Mouse (Mus musculus): ENCODE results near the gene Vps41. TPM values are rescaled to one million over a fixed set of nuclear protein-coding genes. Genes with fewer than 3 reads are reported as not detected.

Vps41 gene
- total RNA-seq (2021), result 100 to 1,000 TPM; 131 TPM
- long read RNA-seq, transcript Vps41-201 (29 exons, 3,199 nt), result major isoform, 70 of 99 reads
- long read RNA-seq, partial matches to known transcripts, result 15 of 99 reads
- long read RNA-seq, other reads (novel, unspliced or antisense), result 14 of 99 reads

DNA sequence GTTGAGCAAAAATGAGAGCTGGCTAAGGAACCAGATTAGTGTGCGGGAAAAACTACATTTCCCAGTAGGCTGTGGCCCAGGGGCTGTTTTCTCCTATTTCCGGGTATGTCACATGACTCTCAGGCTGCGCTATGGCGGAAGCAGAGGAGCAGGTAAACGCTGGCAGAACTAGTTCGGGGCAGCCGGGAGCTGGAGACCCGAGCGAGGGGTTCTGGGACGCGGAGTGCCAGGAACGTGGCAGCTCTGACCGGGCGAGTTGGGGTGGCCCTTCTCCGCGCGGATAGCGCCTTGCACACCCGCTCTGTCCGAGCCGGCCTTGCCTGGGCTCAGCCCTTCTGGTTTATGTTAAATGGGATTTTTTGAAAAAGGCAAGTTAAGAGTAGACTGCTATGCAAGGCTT, at the start of gene Vps41:
TSS of gene Vps41 (plus strand) at position 102 of the 400 bp plus-strand sequence.
- DNase-seq (ENCODE audit: low spot score in 2 of 2), result peak; percentile 76 to 77

DNA sequence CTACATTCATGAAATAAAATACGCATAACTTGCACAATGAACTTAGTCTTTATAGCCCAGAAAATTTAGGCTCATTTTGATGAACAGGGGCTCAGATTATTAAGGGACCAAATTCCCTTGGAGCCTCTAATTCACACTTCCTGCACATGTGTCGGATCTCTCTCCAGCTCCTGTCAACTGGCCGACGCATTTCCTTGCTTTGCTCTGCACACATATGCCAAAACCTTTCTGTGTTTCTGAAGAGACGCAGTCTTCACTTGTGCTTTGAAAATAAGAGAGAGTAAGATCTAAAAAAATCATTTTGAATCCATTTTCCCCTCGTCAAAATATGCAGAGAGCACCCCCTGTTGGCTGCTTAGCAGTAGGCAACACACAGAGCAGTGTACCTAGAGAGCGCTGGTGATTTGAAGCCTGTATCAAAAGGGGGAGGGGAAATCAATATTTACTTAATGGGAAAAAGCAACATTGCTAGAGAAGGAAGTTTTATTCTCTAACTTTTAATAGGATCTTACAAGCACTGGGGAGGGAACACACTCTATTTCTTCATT, 18.5 kb upstream of the Vps41 start:
- peak; percentile 68 for DNase-seq (ENCODE audit: low spot score in 2 of 2)

DNA sequence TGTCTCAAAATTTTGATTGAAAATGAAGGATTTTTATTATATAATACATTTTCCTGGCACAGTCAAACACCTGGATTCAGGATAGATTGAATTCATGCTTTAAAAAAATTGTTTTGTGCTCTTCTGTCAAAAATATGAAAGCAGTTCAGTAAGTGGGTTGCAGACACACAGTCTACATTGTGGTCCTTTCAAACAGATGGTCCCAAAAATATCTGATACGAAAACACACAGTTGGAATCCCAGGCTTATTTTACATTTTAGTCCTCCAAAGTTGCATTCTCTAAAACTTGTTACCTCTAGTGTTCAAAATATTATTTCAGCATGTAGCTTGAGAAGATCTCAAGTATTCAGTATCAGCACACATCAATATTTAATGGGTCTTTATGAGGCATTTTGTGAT, 5.4 kb upstream of the Vps41 start:
- no peak for DNase-seq (ENCODE audit: low spot score in 2 of 2)

DNA sequence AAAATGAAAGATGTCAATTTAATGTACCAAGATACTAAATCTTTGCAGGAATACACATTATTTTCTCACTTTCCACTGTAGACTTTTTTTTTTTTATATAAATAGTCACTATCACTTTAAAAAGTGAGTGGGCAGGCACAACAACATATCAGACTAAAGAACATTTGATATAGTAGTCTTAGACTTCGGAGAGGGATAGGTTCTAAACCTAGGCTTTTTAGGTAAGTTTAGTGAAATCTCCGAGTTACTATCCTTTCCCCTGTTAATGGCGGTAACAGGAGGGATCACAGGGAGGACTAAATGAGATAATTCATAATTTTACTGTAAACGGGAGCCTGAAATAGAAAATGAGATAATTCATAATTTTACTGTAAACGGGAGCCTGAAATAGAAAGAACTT, 379 bp upstream of the Vps41 start:
- no peak for DNase-seq (ENCODE audit: low spot score in 2 of 2)

DNA sequence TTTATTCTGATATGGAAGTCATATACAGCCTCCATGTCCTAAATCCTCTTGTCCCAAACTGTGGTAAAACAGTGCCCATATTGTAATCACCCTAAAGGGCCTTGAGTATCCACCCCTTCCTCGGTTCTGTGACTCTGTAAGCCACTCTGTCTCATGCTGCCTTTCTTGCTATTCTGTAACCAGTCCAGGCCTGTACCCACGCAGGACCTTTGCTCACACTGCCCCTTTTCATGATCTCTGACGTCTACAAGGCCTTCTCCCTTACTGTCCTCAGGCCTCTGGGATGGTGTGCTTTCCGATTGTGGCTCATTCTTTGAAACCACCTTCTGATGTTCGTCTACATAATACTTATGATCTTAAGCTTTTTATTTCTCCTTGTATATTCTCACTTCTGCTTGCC, 1.4 kb downstream of the Vps41 start:
- DNase-seq (ENCODE audit: low spot score in 2 of 2), result no peak

DNA sequence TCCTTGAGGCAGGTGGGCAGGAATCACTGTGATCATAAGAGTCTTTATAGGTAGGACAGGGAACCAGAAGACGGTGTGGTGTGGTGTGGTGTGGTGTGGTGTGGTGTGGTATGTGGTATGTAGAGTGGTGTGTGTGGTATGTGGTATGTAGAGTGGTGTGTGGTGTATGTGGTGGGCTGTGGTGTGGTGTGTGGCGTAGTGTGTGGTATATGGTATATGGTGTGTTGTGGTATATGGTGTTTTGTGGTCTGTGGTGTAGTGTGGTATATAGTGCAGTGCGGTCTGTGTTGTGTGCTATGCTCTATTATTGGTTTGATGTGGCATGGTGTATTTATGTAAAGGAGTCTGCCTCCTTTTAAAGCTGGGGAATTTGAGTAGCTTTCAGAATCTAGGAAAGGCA, 13.6 kb downstream of the Vps41 start:
- DNase-seq (ENCODE audit: low spot score in 2 of 2), result no peak

DNA sequence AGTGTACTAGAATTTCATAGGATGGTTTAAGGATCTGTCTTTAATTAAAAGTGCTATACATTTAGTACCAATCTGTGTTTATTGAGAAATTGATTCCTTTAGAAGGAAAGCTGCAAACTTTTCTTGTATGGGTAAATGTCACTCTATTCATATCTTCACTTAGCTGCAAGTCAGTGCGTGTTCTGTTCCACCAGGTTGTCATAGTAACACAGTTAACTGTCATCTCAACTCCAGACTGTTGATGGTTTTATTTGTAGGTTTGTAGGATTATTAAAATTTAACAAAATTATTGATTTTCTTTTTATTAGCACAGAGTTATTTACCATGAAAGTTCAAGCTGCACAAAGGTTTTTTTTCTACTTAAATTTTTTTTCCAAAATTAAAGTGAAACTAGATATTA, 19.5 kb downstream of the Vps41 start:
- no peak for DNase-seq (ENCODE audit: low spot score in 2 of 2)

DNA sequence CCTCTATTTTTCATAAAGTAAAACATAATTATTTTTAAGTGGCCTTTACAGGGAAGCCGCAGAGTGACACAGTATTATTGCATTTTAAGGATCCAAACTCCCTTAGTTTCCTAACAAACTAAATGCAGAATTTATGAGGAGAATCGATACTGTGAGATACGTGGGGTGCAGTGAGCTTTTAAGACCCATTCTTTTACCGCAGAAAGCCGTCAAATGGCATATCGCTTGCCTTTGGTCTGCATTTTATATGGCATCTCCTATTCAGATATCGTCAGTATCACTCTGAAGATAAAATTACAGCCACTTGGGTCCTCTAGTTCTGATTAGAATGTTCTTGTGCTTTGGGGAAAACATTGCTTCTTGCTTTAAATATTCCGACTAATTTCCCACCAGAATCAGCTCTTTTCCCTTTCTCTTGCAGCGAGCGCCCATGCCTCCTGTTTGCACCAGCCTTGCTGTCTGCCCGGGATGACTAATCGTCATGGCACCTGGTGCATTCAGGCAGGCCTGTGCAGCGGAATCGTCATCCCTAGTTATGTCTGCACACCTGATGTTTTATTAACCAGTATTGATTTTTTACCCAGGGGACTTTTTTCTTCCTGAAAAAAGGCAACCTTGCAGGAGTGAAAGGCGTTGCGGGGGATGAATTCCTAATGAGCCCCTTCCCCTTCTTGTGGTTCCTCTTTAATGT, 26.6 kb downstream of the Vps41 start:
- peak; percentile 31 to 48 for DNase-seq (ENCODE audit: low spot score in 2 of 2)

DNA sequence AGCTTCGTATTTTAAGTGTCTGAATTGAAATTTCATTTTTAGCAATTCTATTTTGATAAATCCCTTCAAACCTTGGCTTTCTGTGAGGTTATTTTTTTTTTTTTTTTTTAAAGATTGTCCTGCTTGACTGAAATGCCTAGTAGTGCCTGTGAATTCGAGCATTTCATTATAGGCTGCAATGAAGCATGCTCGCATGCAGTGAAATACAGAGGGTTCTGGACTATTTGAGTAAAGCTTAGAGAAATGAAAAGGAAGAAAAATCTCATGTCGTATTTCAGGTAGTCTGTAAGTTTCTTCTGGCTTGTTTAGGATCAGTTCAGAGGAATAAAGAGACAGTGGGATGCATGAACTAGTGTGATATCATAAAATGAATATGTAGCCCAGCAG, 27.2 kb downstream of the Vps41 start:
- DNase-seq (ENCODE audit: low spot score in 2 of 2), result no peak

DNA sequence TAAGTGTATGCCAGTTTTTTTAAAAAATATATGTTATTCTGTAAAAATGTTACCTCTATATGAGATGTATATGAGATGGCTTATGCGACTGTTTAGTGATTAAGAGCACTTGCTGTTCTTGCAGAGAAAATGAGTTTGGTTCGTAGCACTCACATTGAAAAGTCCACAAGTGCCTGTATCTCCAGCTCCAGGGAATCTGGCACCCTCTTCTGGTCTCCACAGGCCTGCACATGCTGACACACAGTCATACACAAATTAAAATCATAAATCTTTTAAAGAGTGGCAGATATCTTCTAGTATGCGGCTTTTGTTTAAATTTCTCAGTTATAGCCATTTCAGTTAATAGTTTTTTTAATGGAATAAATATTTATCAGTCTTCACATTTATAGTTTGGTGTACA, 40.9 kb downstream of the Vps41 start:
- DNase-seq (ENCODE audit: low spot score in 2 of 2), result no peak

DNA sequence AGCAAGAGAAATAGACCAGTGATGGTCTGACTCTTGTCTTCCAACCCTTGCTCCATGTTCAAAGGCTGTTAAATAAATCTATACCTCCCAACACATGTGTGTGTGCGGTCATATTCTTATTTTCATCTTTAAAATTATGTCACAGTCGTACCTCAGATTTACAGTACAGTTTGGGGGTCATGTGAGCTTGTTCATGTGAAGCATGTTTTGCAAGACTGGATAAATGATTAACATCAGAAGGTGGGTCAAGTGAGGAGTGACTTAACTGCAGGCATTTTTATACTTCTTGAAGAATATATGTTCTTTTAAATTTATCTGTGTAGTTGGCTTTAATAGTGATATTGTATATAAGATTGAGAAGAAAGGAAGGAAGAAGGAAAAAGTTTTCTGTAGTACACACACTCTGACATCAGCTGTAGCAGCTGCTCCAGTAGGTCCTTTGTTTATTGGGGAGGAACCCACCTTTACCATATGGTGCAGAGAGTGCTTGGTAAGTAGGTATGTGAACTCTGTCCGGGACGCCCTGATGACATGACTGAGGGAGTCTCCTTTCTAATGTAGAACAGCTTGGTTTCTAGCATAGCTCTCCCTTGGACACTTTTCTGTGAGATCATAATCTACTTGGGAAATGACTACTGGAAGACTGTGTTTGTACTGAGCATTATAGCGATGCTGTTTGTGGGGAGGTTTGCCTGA, 42.4 kb downstream of the Vps41 start:
- DNase-seq (ENCODE audit: low spot score in 2 of 2), result no peak

DNA sequence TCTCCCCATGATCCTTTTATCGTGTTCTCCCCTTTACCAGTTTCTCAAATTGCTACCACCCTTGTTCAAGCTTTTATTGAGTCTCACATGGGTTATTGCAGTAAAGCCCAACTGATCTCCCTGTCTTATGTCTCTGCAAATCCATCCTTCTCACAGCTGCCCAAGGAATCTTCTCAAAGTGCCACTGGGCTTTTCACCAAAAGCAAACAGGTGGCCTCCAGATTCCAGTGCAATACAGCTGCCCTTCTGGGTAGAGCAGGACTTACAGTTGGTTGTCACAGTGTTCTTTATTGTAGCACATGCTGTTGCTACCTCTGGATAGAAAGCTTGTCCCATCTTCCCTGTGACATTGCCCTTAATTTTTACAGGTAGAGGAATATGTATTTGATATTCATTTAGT, 44.4 kb downstream of the Vps41 start:
- no peak for DNase-seq (ENCODE audit: low spot score in 2 of 2)

DNA sequence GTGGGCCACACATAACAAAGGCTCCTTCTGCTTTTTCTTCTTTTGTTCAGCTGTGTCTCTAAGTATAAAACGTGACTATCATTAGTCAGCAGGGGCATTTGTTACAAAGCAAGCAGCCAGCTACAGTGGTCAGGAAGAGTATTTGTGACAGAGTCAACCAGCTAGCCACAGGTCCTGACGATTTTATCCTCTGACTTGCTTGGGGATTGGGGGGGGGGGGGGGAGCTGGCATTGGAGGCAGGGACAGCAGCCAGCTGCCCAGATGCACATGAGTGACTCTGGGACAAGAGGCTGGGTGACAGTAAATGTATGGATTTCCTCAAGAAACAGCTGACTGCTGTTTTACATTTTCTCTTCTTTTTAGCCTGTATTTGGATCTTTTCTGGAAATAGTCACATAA, 50.8 kb downstream of the Vps41 start:
- no peak for DNase-seq (ENCODE audit: low spot score in 2 of 2)

DNA sequence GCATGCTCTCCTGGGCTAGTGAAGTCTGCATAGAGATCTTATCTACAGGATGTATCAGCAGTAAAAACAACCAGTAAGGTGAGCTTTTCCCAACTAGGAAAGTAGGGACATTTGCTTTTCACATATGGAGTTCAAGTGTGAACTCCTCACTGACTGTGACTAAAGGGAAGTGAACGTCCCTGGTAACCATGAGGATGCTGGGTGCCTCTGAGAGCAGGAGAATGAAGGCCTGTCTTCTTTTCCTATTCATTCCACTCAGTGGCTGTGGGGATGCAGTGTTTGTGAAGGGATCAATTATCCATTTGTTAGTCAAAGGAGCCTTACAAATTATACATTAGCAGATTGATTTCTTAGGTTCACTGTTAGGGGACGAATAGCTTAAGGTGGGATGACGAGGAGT, 51.4 kb downstream of the Vps41 start:
- DNase-seq (ENCODE audit: low spot score in 2 of 2), result no peak

DNA sequence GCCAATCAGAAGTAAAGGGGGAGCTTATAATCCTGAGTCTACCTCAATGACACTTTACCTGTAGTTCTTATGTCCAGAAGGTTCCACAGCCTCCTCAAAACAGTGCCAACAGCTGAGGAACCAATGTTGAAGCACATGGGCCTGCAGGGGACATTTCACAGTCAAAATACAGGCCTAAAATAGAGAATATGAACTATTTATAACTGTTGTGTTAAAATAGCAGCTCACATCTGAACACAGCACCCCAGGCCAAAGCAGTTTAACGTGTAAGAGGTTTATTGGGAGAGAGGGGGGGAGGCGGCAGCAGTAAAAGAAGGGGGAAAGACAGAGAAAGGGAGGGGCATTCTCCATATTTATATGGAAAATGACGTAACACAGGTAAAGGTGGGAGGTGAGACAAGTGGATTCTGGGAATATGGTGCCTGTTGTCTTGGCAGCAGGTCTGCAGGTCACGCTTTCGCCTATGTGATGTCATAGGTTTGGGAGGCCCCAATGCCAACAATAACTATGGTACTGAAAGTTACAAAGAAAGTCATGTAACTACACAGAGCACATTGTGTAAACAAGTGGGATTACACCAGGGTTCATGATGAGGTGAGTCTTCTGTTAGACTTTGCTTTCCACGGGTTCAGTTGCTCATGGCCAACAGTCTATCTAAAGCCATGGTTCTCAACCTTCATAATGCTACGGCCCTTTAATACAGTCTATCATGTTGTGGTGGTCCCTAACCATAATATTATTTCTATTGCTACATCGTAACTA, 56.5 kb downstream of the Vps41 start:
- no peak for DNase-seq (ENCODE audit: low spot score in 2 of 2)

DNA sequence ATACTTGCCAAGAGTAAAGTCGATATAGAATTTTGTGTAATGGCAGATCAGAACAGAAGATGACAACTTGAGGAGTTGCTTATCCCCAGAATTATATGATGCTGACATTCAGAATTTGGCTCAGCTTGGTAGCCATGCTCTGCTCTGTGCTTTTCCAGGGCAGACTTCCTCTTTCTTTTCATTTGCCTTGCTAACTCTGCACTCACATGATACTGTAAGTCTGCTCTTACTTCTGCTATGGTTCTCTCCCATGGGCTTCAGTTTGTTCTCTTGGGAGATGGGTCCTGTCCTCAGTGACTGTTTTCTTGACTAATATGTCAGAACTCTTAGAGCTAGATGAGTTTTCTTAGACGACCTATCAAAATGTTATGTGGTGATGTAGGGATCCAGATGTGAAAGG, 64.2 kb downstream of the Vps41 start:
- DNase-seq (ENCODE audit: low spot score in 2 of 2), result no peak

DNA sequence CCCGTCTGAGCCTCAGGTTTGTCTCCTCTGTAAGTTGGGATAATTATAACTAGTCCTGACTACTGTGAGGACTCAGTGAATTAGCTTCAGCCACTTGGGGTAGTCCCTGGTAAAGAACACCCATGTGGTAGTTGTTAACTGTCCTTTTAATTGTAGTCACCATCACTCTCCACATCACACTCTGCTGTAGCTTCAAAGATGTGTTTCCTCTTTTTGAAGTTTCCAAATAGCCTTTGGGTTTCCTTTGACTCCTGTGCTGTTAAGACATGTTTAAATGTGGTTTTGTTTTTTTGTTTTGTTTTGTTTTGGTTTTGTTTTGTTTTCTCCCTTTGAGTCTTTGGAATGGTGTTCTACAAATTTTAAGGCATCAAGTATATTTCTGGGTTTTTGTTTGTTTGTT, 68.6 kb downstream of the Vps41 start:
- DNase-seq (ENCODE audit: low spot score in 2 of 2), result no peak

DNA sequence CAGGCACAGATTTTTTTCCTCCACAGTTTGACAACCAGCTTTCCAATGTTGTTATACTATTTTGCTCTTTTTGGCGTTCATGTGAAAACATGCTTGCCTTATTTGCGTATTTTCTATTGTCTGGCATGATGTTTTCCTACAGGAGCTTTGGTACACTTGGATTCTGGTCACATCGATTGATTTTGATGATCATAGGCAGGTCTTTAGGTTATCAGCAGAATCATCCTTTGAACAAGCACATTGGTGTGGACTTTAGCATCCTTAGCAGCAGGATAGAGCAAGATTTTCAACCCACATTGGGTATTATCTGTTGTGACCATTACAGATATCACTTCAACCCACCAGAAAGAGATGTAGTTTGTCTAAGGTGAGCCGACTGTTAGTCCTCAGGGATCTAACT, 71.0 kb downstream of the Vps41 start:
- DNase-seq (ENCODE audit: low spot score in 2 of 2), result no peak

DNA sequence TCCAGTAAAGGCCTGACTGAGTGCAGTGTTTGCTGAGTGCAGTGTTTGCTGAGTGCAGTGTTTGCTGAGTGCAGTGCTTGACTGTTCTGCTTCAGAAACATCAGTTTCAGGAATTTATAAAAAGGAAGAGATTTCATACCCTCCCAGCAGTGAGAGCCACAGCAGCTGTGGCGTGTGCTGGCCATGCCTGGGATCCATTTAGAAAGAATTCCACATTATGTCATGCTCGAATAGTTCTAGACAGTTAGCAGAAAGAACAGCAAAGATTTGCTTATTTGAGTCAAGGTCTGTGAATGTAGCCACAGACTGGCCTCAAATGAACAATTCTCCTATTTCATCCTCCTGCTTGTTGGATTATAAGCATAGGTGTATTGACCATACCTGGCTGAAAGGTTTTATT, 71.6 kb downstream of the Vps41 start:
- no peak for DNase-seq (ENCODE audit: low spot score in 2 of 2)

DNA sequence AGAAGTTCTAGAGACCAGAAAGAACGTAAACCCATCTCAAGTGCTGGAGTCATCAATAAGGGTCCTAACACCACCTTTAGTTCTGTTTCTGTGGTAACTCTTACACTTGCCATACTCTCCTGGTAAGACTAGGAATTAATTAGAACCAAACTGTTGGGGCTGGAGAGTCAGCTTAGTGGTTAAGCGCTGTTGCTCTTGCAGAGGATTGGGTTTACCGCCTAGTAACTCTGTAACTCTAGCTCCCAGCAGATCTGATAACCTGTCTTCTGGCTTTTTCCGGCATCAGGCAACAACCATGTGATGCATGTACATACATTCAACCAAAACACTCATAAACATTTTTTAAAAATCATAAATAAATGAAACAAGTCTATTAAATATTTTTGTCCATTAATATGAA, 72.6 kb downstream of the Vps41 start:
- DNase-seq (ENCODE audit: low spot score in 2 of 2), result no peak

DNA sequence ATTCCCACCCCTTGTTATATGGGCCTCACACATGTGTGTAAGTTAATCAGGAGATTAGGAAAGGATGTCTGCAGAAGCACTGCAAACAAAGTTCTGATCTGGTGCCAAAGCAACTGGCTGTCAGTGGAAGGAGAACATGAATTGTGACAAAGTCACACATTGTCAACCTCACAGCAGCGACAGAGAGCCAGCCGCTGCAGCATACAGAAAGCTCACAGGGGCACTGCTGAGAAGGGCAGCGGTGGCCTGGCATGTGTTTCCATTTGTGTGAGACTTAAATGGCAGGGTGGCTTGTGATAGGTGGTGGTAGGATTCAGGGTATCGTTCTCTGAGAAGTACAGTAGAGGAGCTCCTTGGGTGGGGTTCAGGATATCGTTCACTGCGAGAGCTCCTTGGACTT, 73.0 kb downstream of the Vps41 start:
- no peak for DNase-seq (ENCODE audit: low spot score in 2 of 2)

DNA sequence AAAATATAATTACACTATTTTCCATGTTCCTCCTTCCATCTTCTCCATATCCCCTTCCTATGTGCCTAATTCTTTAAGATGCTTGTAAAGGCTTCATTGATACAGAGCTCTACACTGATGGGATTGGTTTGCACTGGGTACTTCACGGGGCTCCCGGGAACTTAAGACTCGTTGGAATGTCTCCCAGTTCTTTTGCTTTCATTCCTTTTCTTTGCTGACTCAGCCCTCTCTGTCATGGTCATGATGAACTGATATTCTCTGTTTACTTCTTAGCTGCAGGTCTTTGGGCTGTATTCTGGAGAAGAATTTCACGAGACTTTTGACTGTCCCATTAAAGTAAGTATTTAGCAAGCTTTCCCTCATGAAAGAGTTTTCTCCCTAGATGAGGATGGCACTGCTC, 74.2 kb downstream of the Vps41 start:
- DNase-seq (ENCODE audit: low spot score in 2 of 2), result no peak
